ENCODE assay signal across 9 mouse cellular contexts in the genomic region with DNA sequence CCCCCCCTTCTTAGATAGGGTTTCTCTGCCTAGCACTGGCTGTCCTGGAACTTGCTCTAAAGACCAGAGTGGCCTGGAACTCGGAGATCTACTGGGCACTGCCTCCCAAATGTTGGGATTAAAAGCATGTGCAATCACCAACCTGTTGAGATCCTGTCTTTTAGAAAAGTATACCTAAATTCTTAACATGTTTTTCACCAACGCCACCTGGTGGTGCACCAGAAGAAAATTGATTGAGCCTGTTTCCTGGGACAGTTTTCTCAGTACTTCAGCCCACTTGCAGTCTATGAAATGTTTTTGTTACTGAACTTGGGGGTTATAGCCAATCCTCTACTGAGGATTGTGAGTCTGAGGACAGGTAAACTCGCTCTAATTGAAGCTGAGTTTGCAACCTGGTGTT. TPM values are rescaled to one million over a fixed set of nuclear protein-coding genes. Genes with fewer than 3 reads are reported as not detected.
A peak's percentile ranks its signal among the peaks of the same experiment; 100 is the strongest.
DNase-seq lines count a peak whose midpoint lies in the region; ATAC-seq and TF ChIP-seq lines count a peak whose summit lies in the region.
"Had no signal": no experiment of that assay in that cellular context is flagged by ENCODE, and none has a peak within 500 bp of the region (broad histone marks: within the 10 kb centered on the region; RNA-seq: fewer than 3 reads in every experiment).

No protein-coding gene starts in this region.

- no peaks in the 10 kb centered on the region for H3K9me3 ChIP-seq in limb, embryonic 11.5 days (ENCODE audit: control insufficient read depth, low read length)
- H3K9me3 ChIP-seq in limb, embryonic 10.5 days (replicated peaks) = no peaks in the 10 kb centered on the region
- H3K9me3 ChIP-seq in G1E (replicated peaks) = no peaks in the 10 kb centered on the region
- no peaks in the 10 kb centered on the region for H3K9me3 ChIP-seq in liver, postnatal 0 days (ENCODE audit: low read length)
- H3K9me3 ChIP-seq: embryonic facial prominence, embryonic 12.5 days had no signal

- H3K27me3 ChIP-seq in limb, embryonic 11.5 days (ENCODE audit: control insufficient read depth, insufficient read depth, low read length) = no peaks in the 10 kb centered on the region
- H3K27me3 ChIP-seq in limb, embryonic 10.5 days (ENCODE audit: low read depth, poor library complexity, severe bottlenecking) = no peaks in the 10 kb centered on the region
- H3K27me3 ChIP-seq in G1E (ENCODE audit: insufficient read depth, low read length) = no peaks in the 10 kb centered on the region
- no peaks in the 10 kb centered on the region for H3K27me3 ChIP-seq in liver, postnatal 0 days (ENCODE audit: insufficient read depth, low read length)
- H3K27me3 ChIP-seq: embryonic facial prominence, embryonic 12.5 days had no signal

- TF ChIP-seq CTCF in G1E (IDR thresholded peaks at IDR 0.05; ENCODE audit: low read depth, low read length) = peak; percentile 24; the same call in 1 of the 2 replicates
- peak; percentile 55 for TF ChIP-seq CTCF in liver, postnatal 0 days (IDR thresholded peaks at IDR 0.05; ENCODE audit: low read depth)

- H3K27ac ChIP-seq in limb, embryonic 11.5 days (replicated peaks; ENCODE audit: low read depth, low read length) = no peak overlapping the region
- no peak overlapping the region for H3K27ac ChIP-seq in limb, embryonic 10.5 days
- no peak overlapping the region for H3K27ac ChIP-seq in liver, postnatal 0 days (ENCODE audit: low read depth)
- H3K27ac ChIP-seq: embryonic facial prominence, embryonic 12.5 days had no signal

- no peaks in the 10 kb centered on the region; the same call in 1 of the 2 replicates for H3K36me3 ChIP-seq in limb, embryonic 11.5 days (ENCODE audit: control insufficient read depth, insufficient read depth, low read length)
- peaks cover 24% of the 10 kb centered on the region for H3K36me3 ChIP-seq in limb, embryonic 10.5 days
- H3K36me3 ChIP-seq in G1E (replicated peaks) = peaks cover 19% of the 10 kb centered on the region
- no peaks in the 10 kb centered on the region; the same call in 1 of the 2 replicates for H3K36me3 ChIP-seq in liver, postnatal 0 days (replicated peaks; ENCODE audit: insufficient read depth, low read length)

- ATAC-seq in limb, embryonic 11.5 days (ENCODE audit: insufficient number of reproducible peaks, low FRiP score, low TSS enrichment, low read depth) = no peak
- ATAC-seq in G1E (ENCODE audit: extremely low read depth, insufficient number of reproducible peaks, low FRiP score, poor library complexity, severe bottlenecking) = no peak
- ATAC-seq in liver, postnatal 0 days = no peak

- no peak overlapping the region for H3K4me3 ChIP-seq in limb, embryonic 11.5 days (ENCODE audit: low read depth, low read length)
- no peak overlapping the region for H3K4me3 ChIP-seq in limb, embryonic 10.5 days
- H3K4me3 ChIP-seq in G1E (ENCODE audit: low read depth, low read length) = no peak overlapping the region
- H3K4me3 ChIP-seq in liver, postnatal 0 days (ENCODE audit: low read depth, low read length) = no peak overlapping the region
- H3K4me3 ChIP-seq: embryonic facial prominence, embryonic 12.5 days had no signal

- H3K9ac ChIP-seq in limb, embryonic 11.5 days (ENCODE audit: low read length) = no peak overlapping the region
- no peak overlapping the region for H3K9ac ChIP-seq in liver, postnatal 0 days (replicated peaks)
- H3K9ac ChIP-seq: embryonic facial prominence, embryonic 12.5 days had no signal

- H3K4me1 ChIP-seq in limb, embryonic 11.5 days (ENCODE audit: control insufficient read depth, insufficient read depth, low read length) = no peaks in the 10 kb centered on the region
- no peaks in the 10 kb centered on the region for H3K4me1 ChIP-seq in limb, embryonic 10.5 days
- peaks cover 10% of the 10 kb centered on the region; the same call in 1 of the 2 replicates for H3K4me1 ChIP-seq in G1E (ENCODE audit: insufficient read depth, low read depth, low read length)
- 0 out of 2 replicates have a peak, but pooled peaks cover 3% of the 10 kb centered on the region for H3K4me1 ChIP-seq in liver, postnatal 0 days (ENCODE audit: insufficient read depth)
- H3K4me1 ChIP-seq: embryonic facial prominence, embryonic 12.5 days had no signal

- TF ChIP-seq EP300 in liver, postnatal 0 days (IDR thresholded peaks at IDR 0.05; ENCODE audit: low read depth) = no peak

- WGBS in limb, embryonic 11.5 days = 32% methylated on average over 3 of the region's 3 CpGs
- WGBS in limb, embryonic 10.5 days = 35% methylated on average over 3 of the region's 3 CpGs
- 29% methylated on average over 3 of the region's 3 CpGs for WGBS in liver, postnatal 0 days (ENCODE audit: insufficient replicate concordance)

- H3K4me2 ChIP-seq in limb, embryonic 11.5 days (ENCODE audit: low read depth, severe bottlenecking) = no peak overlapping the region
- no peak overlapping the region for H3K4me2 ChIP-seq in liver, postnatal 0 days (ENCODE audit: low read depth, low read length)
- H3K4me2 ChIP-seq: embryonic facial prominence, embryonic 12.5 days had no signal

- peak; percentile 12 to 14 for DNase-seq in cerebellum, postnatal 10 days
- DNase-seq in cerebellum, adult 11-12 months = no peak
- DNase-seq in limb, embryonic 11.5 days (ENCODE audit: low spot score) = peak; percentile 54
- no peak for DNase-seq in limb, embryonic 10.5 days (ENCODE audit: low spot score)
- DNase-seq in G1E (ENCODE audit: low spot score) = no peak
- DNase-seq in liver, postnatal 0 days = peak; percentile 54
- no peak for DNase-seq in frontal cortex, postnatal 10 days (ENCODE audit: low spot score in 2 of 2)
- DNase-seq in spleen, postnatal 4 days (ENCODE audit: low spot score in 2 of 2) = no peak

RNA-seq across cellular contexts. Expression of a gene that starts 20.8 kb away (rescaled TPM):
- polyA plus RNA-seq in limb, embryonic 11.5 days (2014; fragmentation: Nextera tagmentation; extraction: Ambion mirVana) = 10.8 and 12.3 TPM in 2 replicates
- polyA plus RNA-seq in limb, embryonic 10.5 days (2016; fragmentation: Nextera tagmentation; extraction: Ambion mirVana) = 15.9 and 18.2 TPM in 2 replicates
- total RNA-seq in G1E (2014; fragmentation: Nextera tagmentation) = 25.3 and 38.2 TPM in 2 replicates
- total RNA-seq in G1E (2017) = 18.8 and 22.8 TPM in 2 replicates
- polyA plus RNA-seq in G1E (2012) = 2.2 and 3.1 TPM in 2 replicates
- 2.6 and 2.7 TPM in 2 replicates for polyA plus RNA-seq in liver, postnatal 0 days (2015; fragmentation: Nextera tagmentation; extraction: Ambion mirVana)

RNA-seq across cellular contexts. Expression of a gene that starts 29.4 kb away (rescaled TPM):
- 224 and 241 TPM in 2 replicates for polyA plus RNA-seq in limb, embryonic 11.5 days (2014; fragmentation: Nextera tagmentation; extraction: Ambion mirVana)
- 270 and 301 TPM in 2 replicates for polyA plus RNA-seq in limb, embryonic 10.5 days (2016; fragmentation: Nextera tagmentation; extraction: Ambion mirVana)
- total RNA-seq in G1E (2014; fragmentation: Nextera tagmentation) (79.4 and 86.5 TPM in 2 replicates), G1E (2017) (76.6 and 84.2 TPM in 2 replicates)
- 45.6 and 84.5 TPM in 2 replicates for polyA plus RNA-seq in G1E (2012)
- 8.3 and 9.4 TPM in 2 replicates for polyA plus RNA-seq in liver, postnatal 0 days (2015; fragmentation: Nextera tagmentation; extraction: Ambion mirVana)

Comparison
In these comparisons a context has a peak if more than half of its experiments do, and no peak if none do; other contexts are left out.
1. DNase-seq: peak in cerebellum, postnatal 10 days (2 of 2), limb, embryonic 11.5 days (single experiment) and liver, postnatal 0 days (single experiment); none in cerebellum, adult 11-12 months (single experiment), limb, embryonic 10.5 days (single experiment), G1E (single experiment), frontal cortex, postnatal 10 days (0 of 2) and spleen, postnatal 4 days (0 of 2).